Mouse (Mus musculus): ENCODE results near the gene Wipf3. TPM values are rescaled to one million over a fixed set of nuclear protein-coding genes. Genes with fewer than 3 reads are reported as not detected.
A peak's percentile ranks its signal among the peaks of the same experiment; 100 is the strongest.

Wipf3 gene
- total and polyA plus RNA-seq, 2 experiments from 2014 or later = 2.5 to 5.8 TPM

DNA sequence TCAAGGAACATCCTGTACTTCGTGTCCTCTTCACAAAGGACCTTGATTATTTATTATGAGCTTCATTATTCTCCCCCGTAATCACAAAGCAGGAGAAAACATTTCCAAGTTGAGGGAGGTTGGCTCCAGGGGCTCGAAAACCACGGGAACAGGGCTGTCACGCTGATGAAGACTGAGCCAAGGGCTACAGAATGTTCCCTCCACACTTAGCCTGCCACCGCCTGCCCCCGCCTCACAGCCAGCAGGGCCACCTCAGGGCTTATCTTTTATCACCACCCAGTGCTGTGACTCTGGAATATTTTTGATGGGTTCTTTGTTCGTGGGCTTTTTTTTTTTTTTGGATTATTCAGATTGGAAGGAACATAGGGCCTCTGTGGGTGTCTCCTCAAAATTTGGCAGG lies 17.8 kb upstream of the Wipf3 start:
- no peak for TF ChIP-seq CTCF (IDR thresholded peaks at IDR 0.05; ENCODE audit: low read depth)
- no peak for TF ChIP-seq EP300 (IDR thresholded peaks at IDR 0.05; ENCODE audit: low read depth)
- no peaks in the 10 kb centered on the region for H3K36me3 ChIP-seq (replicated peaks; ENCODE audit: control insufficient read depth, insufficient read depth, low read length)
- H3K27ac ChIP-seq (ENCODE audit: low read depth) = no peak overlapping the region
- H3K9me3 ChIP-seq (replicated peaks; ENCODE audit: control insufficient read depth, low read length) = no peaks in the 10 kb centered on the region
- H3K4me2 ChIP-seq (ENCODE audit: low read depth, low read length) = no peak overlapping the region
- no peaks in the 10 kb centered on the region for H3K27me3 ChIP-seq (ENCODE audit: control insufficient read depth, insufficient read depth, low read length)
- no peak for ATAC-seq (ENCODE audit: insufficient read depth, low read depth)
- peaks cover 8% of the 10 kb centered on the region for H3K4me1 ChIP-seq (ENCODE audit: control insufficient read depth, insufficient read depth)
- 57% methylated on average over 8 of the region's 8 CpGs for WGBS
- no peak for DNase-seq (ENCODE audit: low spot score)
- no peak overlapping the region for H3K4me3 ChIP-seq (ENCODE audit: low read depth, low read length)
- no peak overlapping the region for H3K9ac ChIP-seq (replicated peaks; ENCODE audit: low read depth, low read length)

- Histone ChIP-seq H3K27ac (ENCODE audit: low read depth) (no peak overlapping the region), H3K9me3 (replicated peaks; ENCODE audit: control insufficient read depth, low read length) (no peaks in the 10 kb centered on the region), H3K4me3 (ENCODE audit: low read depth, low read length) (no peak overlapping the region), H3K9ac (replicated peaks; ENCODE audit: low read depth, low read length) (no peak overlapping the region), H3K4me1 (ENCODE audit: control insufficient read depth, insufficient read depth) (peaks cover 8% of the 10 kb centered on the region), H3K4me2 (ENCODE audit: low read depth, low read length) (no peak overlapping the region), H3K27me3 (ENCODE audit: control insufficient read depth, insufficient read depth, low read length) (no peaks in the 10 kb centered on the region), H3K36me3 (replicated peaks; ENCODE audit: control insufficient read depth, insufficient read depth, low read length) (no peaks in the 10 kb centered on the region)
- TF ChIP-seq CTCF (IDR thresholded peaks at IDR 0.05; ENCODE audit: low read depth) (no peak), EP300 (IDR thresholded peaks at IDR 0.05; ENCODE audit: low read depth) (no peak)
- ATAC-seq (ENCODE audit: insufficient read depth, low read depth) (no peak), DNase-seq (ENCODE audit: low spot score) (no peak)
- 81% methylated on average over 7 of the region's 7 CpGs for WGBS
Measured at GRCm38 (mm10) chr6:54412879-54413278, 16.5 kb upstream of the Wipf3 start.

- Histone ChIP-seq H3K4me1 (ENCODE audit: control insufficient read depth, insufficient read depth) (peaks cover 4% of the 10 kb centered on the region; the same call in 1 of the 2 replicates), H3K27ac (ENCODE audit: low read depth) (no peak overlapping the region), H3K9ac (replicated peaks; ENCODE audit: low read depth, low read length) (no peak overlapping the region), H3K4me3 (ENCODE audit: low read depth, low read length) (no peak overlapping the region), H3K9me3 (replicated peaks; ENCODE audit: control insufficient read depth, low read length) (no peaks in the 10 kb centered on the region), H3K27me3 (ENCODE audit: control insufficient read depth, insufficient read depth, low read length) (0 out of 2 replicates have a peak, but pooled peaks cover 10% of the 10 kb centered on the region), H3K36me3 (replicated peaks; ENCODE audit: control insufficient read depth, insufficient read depth, low read length) (no peaks in the 10 kb centered on the region), H3K4me2 (ENCODE audit: low read depth, low read length) (no peak overlapping the region)
- DNase-seq (ENCODE audit: low spot score) (no peak), ATAC-seq (ENCODE audit: insufficient read depth, low read depth) (no peak)
- WGBS = 78% methylated on average over 8 of the region's 8 CpGs
- TF ChIP-seq CTCF (IDR thresholded peaks at IDR 0.05; ENCODE audit: low read depth) (no peak), EP300 (IDR thresholded peaks at IDR 0.05; ENCODE audit: low read depth) (no peak)
Measured at GRCm38 (mm10) chr6:54425230-54425629, 4.2 kb upstream of the Wipf3 start.

DNA sequence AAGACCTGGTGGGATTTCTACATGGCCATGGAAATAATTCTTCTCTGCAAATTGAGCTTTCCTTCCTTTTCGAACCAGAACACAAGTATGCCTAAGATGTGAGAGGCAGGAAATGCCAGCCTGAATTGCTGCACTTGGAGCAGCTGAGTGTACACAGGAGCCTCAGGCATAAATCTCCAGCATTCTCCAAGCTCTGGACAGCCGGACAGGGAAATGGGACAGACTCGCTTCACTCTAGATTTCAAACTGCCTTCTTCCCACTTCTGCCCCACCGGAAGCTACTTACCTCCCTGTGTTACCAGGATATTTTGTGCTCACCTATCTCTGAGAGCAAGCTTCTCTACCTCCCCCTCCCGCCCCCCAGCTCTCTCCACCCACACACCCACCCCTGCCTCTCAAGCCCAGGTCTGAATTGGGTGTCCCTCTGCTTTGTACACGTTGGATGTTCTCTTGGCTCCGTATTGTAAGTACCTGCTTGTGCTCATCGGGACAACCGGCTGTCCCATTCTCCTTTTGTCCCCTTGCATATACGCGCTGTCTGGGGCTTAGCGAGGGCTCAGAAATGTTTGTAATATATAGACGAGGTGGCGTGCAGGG lies 455 bp upstream of the Wipf3 start:
- DNase-seq (ENCODE audit: low spot score) (no peak), ATAC-seq (ENCODE audit: insufficient read depth, low read depth) (peak; percentile 1; the same call in 1 of the 2 replicates)
- Histone ChIP-seq H3K27me3 (ENCODE audit: control insufficient read depth, insufficient read depth, low read length) (0 out of 2 replicates have a peak, but pooled peaks cover 14% of the 10 kb centered on the region), H3K9me3 (replicated peaks; ENCODE audit: control insufficient read depth, low read length) (no peaks in the 10 kb centered on the region), H3K4me1 (ENCODE audit: control insufficient read depth, insufficient read depth) (peaks cover 7% of the 10 kb centered on the region; the same call in 1 of the 2 replicates), H3K27ac (ENCODE audit: low read depth) (no peak overlapping the region), H3K4me2 (ENCODE audit: low read depth, low read length) (peak overlapping the region; percentile 96), H3K4me3 (ENCODE audit: low read depth, low read length) (peak overlapping the region; percentile 74), H3K9ac (replicated peaks; ENCODE audit: low read depth, low read length) (peak overlapping the region; percentile 68), H3K36me3 (replicated peaks; ENCODE audit: control insufficient read depth, insufficient read depth, low read length) (no peaks in the 10 kb centered on the region)
- WGBS = 6% methylated on average over 14 of the region's 14 CpGs
- TF ChIP-seq CTCF (IDR thresholded peaks at IDR 0.05; ENCODE audit: low read depth) = no peak
- no peak for TF ChIP-seq EP300 (IDR thresholded peaks at IDR 0.05; ENCODE audit: low read depth)

- WGBS = 22% methylated on average over 7 of the region's 7 CpGs
Measured at GRCm38 (mm10) chr6:54430221-54430620, 818 bp downstream of the Wipf3 start.

More at GRCm38 (mm10) chr6:54430221-54430620, 818 bp downstream of the Wipf3 start:
- ATAC-seq (ENCODE audit: insufficient read depth, low read depth) (no peak), DNase-seq (ENCODE audit: low spot score) (no peak)
- Histone ChIP-seq H3K4me3 (ENCODE audit: low read depth, low read length) (peak overlapping the region; percentile 74), H3K27me3 (ENCODE audit: control insufficient read depth, insufficient read depth, low read length) (0 out of 2 replicates have a peak, but pooled peaks cover 14% of the 10 kb centered on the region), H3K9me3 (replicated peaks; ENCODE audit: control insufficient read depth, low read length) (no peaks in the 10 kb centered on the region), H3K4me1 (ENCODE audit: control insufficient read depth, insufficient read depth) (peaks cover 7% of the 10 kb centered on the region; the same call in 1 of the 2 replicates), H3K27ac (ENCODE audit: low read depth) (peak overlapping the region; percentile 67), H3K9ac (replicated peaks; ENCODE audit: low read depth, low read length) (peak overlapping the region; percentile 68), H3K36me3 (replicated peaks; ENCODE audit: control insufficient read depth, insufficient read depth, low read length) (no peaks in the 10 kb centered on the region), H3K4me2 (ENCODE audit: low read depth, low read length) (peak overlapping the region; percentile 96)
- TF ChIP-seq CTCF (IDR thresholded peaks at IDR 0.05; ENCODE audit: low read depth) = no peak
- no peak for TF ChIP-seq EP300 (IDR thresholded peaks at IDR 0.05; ENCODE audit: low read depth)
